Mouse (Mus musculus) intestine, embryonic 16.5 days (tissue): ENCODE results near the gene Krt32. TPM values are rescaled to one million over a fixed set of nuclear protein-coding genes. Genes with fewer than 3 reads are reported as not detected.

Source experiments
- ATAC-seq: fragments of 200-750 bp; cut with Nextera tagmentation; 2 replicates; pipeline ENCODE4 v1.8.0; 2017; ENCODE audit warnings: moderate TSS enrichment, moderate library complexity
- H3K27ac ChIP-seq: fragments of 300-500 bp; sonication (generic); 2 replicates; pipeline ENCODE4 v1.5.1; 2014; ENCODE audit warnings: mild to moderate bottlenecking, low read length
- H3K27me3 ChIP-seq: fragments of 300-500 bp; sonication (generic); replicated peaks from 2 replicates; pipeline ENCODE4 v1.6.1; 2014; ENCODE audit warnings: low read length, control low read depth, mixed read lengths; ENCODE audit not compliant: control insufficient read depth, insufficient read depth
- H3K36me3 ChIP-seq: fragments of 300-500 bp; sonication (generic); 2 replicates; pipeline ENCODE4 v1.6.1; 2014; ENCODE audit warnings: low read length, control low read depth; ENCODE audit not compliant: control insufficient read depth, insufficient read depth
- H3K4me1 ChIP-seq: fragments of 300-500 bp; sonication (generic); 2 replicates; pipeline ENCODE4 v1.6.1; 2014; ENCODE audit warnings: low read length, control low read depth, mixed read lengths; ENCODE audit not compliant: control insufficient read depth, insufficient read depth
- H3K4me2 ChIP-seq: fragments of 300-500 bp; sonication (generic); 2 replicates; pipeline ENCODE4 v1.6.1; 2014; ENCODE audit warnings: low read depth, low read length, control low read depth
- H3K4me3 ChIP-seq: fragments of 300-500 bp; sonication (generic); 2 replicates; pipeline ENCODE4 v1.5.1; 2014; ENCODE audit warnings: mild to moderate bottlenecking, low read length
- H3K9ac ChIP-seq: fragments of 300-500 bp; sonication (generic); 2 replicates; pipeline ENCODE4 v1.6.1; 2014; ENCODE audit warnings: low read depth, low read length
- H3K9me3 ChIP-seq: fragments of 300-500 bp; sonication (generic); 2 replicates; pipeline ENCODE4 v1.6.1; 2016; ENCODE audit warnings: low read length, control low read depth; ENCODE audit not compliant: control insufficient read depth
- WGBS: fragments of 180-500 bp; shearing (Covaris S2); extraction: QIAGEN DNeasy Blood & Tissue Kit; methylation state at CpG from one replicate; pipeline ENCODE4 v1.1.7; 2014; 5-methylcytosine and 5-hydroxymethylcytosine counted together
- polyA plus RNA-seq: library from polyadenylated mRNA; unstranded; fragments of >200 nt; fragmentation: Nextera tagmentation; extraction: Ambion mirVana; gene quantifications from 2 replicates; pipeline ENCODE4 v1.2.1, GENCODE M21; 2015

Gene Krt32
- not detected in 2 replicates for polyA plus RNA-seq

GRCm38 (mm10) chr11:100087861-100088260 is at the start of gene Krt32:
Gene Krt32, minus strand, starts transcription at chr11:100088226.
- 95% methylated on average over 10 of the region's 10 CpGs for WGBS
- H3K27me3 ChIP-seq = no peaks in the 10 kb centered on the region
- H3K4me3 ChIP-seq = no peak within 1 kb of the TSS
- no peak within 1 kb of the TSS for H3K27ac ChIP-seq
- no peaks in the 10 kb centered on the region for H3K36me3 ChIP-seq
- H3K9me3 ChIP-seq = no peaks in the 10 kb centered on the region
- ATAC-seq = no peak
- no peak within 1 kb of the TSS for H3K9ac ChIP-seq
- H3K4me1 ChIP-seq = 0 out of 2 replicates have a peak, but pooled peaks cover 3% of the 10 kb centered on the region
- no peak within 1 kb of the TSS for H3K4me2 ChIP-seq

GRCm38 (mm10) chr11:100137693-100138092 is 49.7 kb upstream of the Krt32 start:
- H3K27ac ChIP-seq = peak overlapping the region; percentile 52
- no peaks in the 10 kb centered on the region for H3K9me3 ChIP-seq
- H3K4me2 ChIP-seq = no peak overlapping the region
- H3K27me3 ChIP-seq = no peaks in the 10 kb centered on the region
- WGBS = 22% methylated on average over 5 of the region's 5 CpGs
- no peaks in the 10 kb centered on the region for H3K36me3 ChIP-seq
- H3K4me3 ChIP-seq = no peak overlapping the region
- H3K4me1 ChIP-seq = peaks cover 24% of the 10 kb centered on the region
- H3K9ac ChIP-seq = no peak overlapping the region
- ATAC-seq = peak; percentile 32

- Histone ChIP-seq H3K27ac (no peak overlapping the region), H3K4me2 (no peak overlapping the region), H3K9me3 (no peaks in the 10 kb centered on the region), H3K4me1 (peaks cover 24% of the 10 kb centered on the region), H3K4me3 (no peak overlapping the region), H3K9ac (no peak overlapping the region), H3K27me3 (no peaks in the 10 kb centered on the region), H3K36me3 (no peaks in the 10 kb centered on the region)
- no peak for ATAC-seq
- 23% methylated on average over 5 of the region's 5 CpGs for WGBS
Observed at GRCm38 (mm10) chr11:100136559-100136958, 48.5 kb upstream of the Krt32 start.

GRCm38 (mm10) chr11:100135731-100136130 is 47.7 kb upstream of the Krt32 start, which contains the start of gene Krt15:
Gene Krt15, minus strand, starts transcription at chr11:100135928.
- H3K9me3 ChIP-seq = no peaks in the 10 kb centered on the region
- no peak within 1 kb of the TSS for H3K9ac ChIP-seq
- H3K36me3 ChIP-seq = no peaks in the 10 kb centered on the region
- no peak within 1 kb of the TSS for H3K27ac ChIP-seq
- H3K4me3 ChIP-seq = no peak within 1 kb of the TSS
- ATAC-seq = no peak
- WGBS = 49% methylated on average over 7 of the region's 7 CpGs
- H3K4me1 ChIP-seq = peaks cover 19% of the 10 kb centered on the region
- no peak within 1 kb of the TSS for H3K4me2 ChIP-seq
- H3K27me3 ChIP-seq = no peaks in the 10 kb centered on the region

- 0 out of 2 replicates have a peak, but pooled peaks cover 2% of the 10 kb centered on the region for H3K4me1 ChIP-seq
- no peak overlapping the region for H3K4me2 ChIP-seq
- H3K4me3 ChIP-seq = no peak overlapping the region
- no peaks in the 10 kb centered on the region for H3K27me3 ChIP-seq
- H3K9me3 ChIP-seq = no peaks in the 10 kb centered on the region
- H3K9ac ChIP-seq = no peak overlapping the region
- ATAC-seq = no peak
- WGBS = 82% methylated on average over 7 of the region's 7 CpGs
- H3K36me3 ChIP-seq = no peaks in the 10 kb centered on the region
- H3K27ac ChIP-seq = no peak overlapping the region
Observed at GRCm38 (mm10) chr11:100124901-100125300, 36.9 kb upstream of the Krt32 start.

DNA sequence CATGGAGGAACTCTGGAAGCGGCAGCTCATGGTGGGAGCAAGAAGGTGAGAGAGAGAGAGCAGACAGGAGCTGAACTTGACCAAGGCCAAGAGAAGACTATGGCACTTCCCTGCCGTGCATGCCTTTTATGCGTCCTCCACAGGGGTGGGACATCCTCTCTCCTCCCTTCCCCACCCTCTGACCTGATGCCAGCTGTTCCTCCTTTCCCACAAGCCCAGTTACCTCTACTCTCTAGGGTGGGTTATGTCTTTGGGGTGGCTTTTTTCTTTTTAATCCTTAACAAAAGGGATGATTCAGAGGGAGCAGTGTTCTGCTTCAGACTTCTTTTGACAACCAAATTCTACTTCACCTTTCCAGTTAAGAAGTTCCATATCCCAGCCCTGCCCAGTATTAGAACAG is 33.4 kb upstream of the Krt32 start, which contains the start of gene Krt13:
Krt13 (minus strand) TSS at position 101 of the 400 bp plus-strand sequence.
- H3K9ac ChIP-seq = no peak within 1 kb of the TSS

GRCm38 (mm10) chr11:100120331-100120730 is 32.3 kb upstream of the Krt32 start:
- Histone ChIP-seq H3K9me3 (no peaks in the 10 kb centered on the region), H3K27me3 (no peaks in the 10 kb centered on the region), H3K9ac (no peak overlapping the region), H3K36me3 (no peaks in the 10 kb centered on the region), H3K4me1 (no peaks in the 10 kb centered on the region), H3K27ac (no peak overlapping the region), H3K4me2 (no peak overlapping the region), H3K4me3 (no peak overlapping the region)
- WGBS = 74% methylated on average over 5 of the region's 5 CpGs
- no peak for ATAC-seq

More for the DNA sequence above, 33.4 kb upstream of the Krt32 start, which contains the start of gene Krt13:
- H3K27ac ChIP-seq = no peak within 1 kb of the TSS
- no peaks in the 10 kb centered on the region for H3K27me3 ChIP-seq
- H3K4me3 ChIP-seq = no peak within 1 kb of the TSS
- WGBS = 71% methylated on average over 3 of the region's 3 CpGs
- no peak for ATAC-seq
- no peak within 1 kb of the TSS for H3K4me2 ChIP-seq
- no peaks in the 10 kb centered on the region for H3K36me3 ChIP-seq
- no peaks in the 10 kb centered on the region for H3K4me1 ChIP-seq
- H3K9me3 ChIP-seq = no peaks in the 10 kb centered on the region

DNA sequence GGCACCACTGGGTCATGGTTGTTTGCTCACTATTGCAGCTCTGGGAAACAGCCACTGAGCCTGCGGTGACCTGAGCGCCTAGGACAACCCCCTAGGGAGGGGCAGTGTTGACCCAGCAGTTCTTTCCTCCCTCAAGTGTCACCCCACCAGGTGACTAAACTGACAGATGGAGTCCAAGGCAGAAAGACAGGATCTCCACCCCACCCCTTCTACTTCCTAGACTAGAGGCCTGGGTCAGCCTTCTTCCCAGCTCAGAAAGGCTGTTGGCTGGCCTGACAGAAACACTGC is 25.7 kb upstream of the Krt32 start:
- Histone ChIP-seq H3K9me3 (no peaks in the 10 kb centered on the region), H3K27ac (no peak overlapping the region), H3K4me3 (no peak overlapping the region), H3K36me3 (no peaks in the 10 kb centered on the region), H3K27me3 (no peaks in the 10 kb centered on the region), H3K4me2 (no peak overlapping the region), H3K9ac (no peak overlapping the region), H3K4me1 (peaks cover 3% of the 10 kb centered on the region; the same call in 1 of the 2 replicates)
- ATAC-seq = peak; percentile 82
- 70% methylated on average over 2 of the region's 2 CpGs for WGBS

DNA sequence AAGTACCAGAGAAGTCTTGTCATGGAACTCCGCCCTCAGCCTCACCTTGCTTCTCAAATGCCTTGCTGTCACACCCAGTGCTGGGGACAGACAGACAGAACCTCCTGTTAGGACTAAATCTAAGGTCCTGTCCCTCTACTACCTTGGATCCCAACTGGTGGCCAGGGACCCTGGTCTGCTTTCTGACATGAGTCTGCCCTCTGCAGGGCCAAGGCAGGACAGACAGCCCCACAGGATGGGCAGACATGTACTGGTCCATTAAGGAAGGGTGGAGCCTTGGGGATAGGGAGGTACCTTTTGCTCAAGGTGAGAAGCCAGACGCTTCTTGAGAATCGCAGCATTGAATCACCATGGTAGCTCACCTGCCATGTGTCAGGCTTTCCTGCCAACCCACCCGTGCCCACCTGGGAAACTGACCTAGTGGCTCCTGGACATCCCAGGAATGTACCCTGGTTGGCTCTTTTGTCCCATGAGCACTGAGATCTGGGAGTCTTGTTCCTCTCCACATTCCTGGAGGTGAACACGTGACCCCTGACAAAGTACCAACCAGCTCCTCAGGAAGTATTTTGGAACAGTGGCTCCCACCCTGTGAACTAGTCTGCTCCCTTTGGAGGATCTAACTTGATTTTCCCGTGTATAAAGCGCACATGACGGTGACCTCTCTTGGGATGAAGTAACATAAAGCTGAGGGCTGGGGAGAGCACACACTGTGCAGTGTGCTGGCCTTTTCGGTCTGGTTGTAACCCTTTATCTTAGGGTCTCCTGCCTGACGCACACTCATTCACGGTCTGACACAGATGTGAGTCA is 25.1 kb upstream of the Krt32 start:
- Histone ChIP-seq H3K9ac (no peak overlapping the region), H3K4me2 (no peak overlapping the region), H3K9me3 (no peaks in the 10 kb centered on the region), H3K4me3 (no peak overlapping the region), H3K27ac (no peak overlapping the region), H3K4me1 (peaks cover 3% of the 10 kb centered on the region; the same call in 1 of the 2 replicates), H3K27me3 (no peaks in the 10 kb centered on the region), H3K36me3 (no peaks in the 10 kb centered on the region)
- peak; percentile 21 for ATAC-seq
- 68% methylated on average over 11 of the region's 11 CpGs for WGBS
